Mouse (Mus musculus) liver, adult 2 months (tissue): ENCODE measurements around the gene Cd63.

Experiments
- CTCF ChIP-seq: fragments of 200-500 bp; IDR thresholded peaks from 2 replicates; pipeline ENCODE4 v1.5.1; 2011; ENCODE audit warnings: low read depth, low read length, control low read depth
- POLR2A ChIP-seq: fragments of 200-500 bp; IDR thresholded peaks from 2 replicates; pipeline ENCODE4 v1.6.1; 2011; ENCODE audit warnings: low read length, control low read depth; ENCODE audit not compliant: insufficient read depth; ENCODE audit errors: extremely low read depth

- TF ChIP-seq POLR2A: no peak
- no peak for TF ChIP-seq CTCF
These were observed at the start of gene Cd63 for GRCm38 (mm10) chr10:128900698-128901097.
